Mouse (Mus musculus) liver, embryonic 14.5 days (tissue): Measurements from ENCODE around the gene Gm6588.

Experiments used
- CTCF ChIP-seq: IDR thresholded peaks from 2 replicates; pipeline ENCODE4 v1.5.1; 2016; ENCODE audit warnings: antibody characterized with exemption, low read depth, control low read depth
- EP300 ChIP-seq: IDR thresholded peaks from 2 replicates; pipeline ENCODE4 v1.6.1; 2016; ENCODE audit warnings: antibody characterized with exemption, low read depth

GRCm38 (mm10) chr5:112468986-112469581, 19.9 kb downstream of the Gm6588 start:
- no peak for TF ChIP-seq CTCF
- TF ChIP-seq EP300 = no peak
